Mouse (Mus musculus): ENCODE data around the gene Adam21.

GRCm38 (mm10) chr12:81549286-81549685, 19.0 kb downstream of the Adam21 start:
- TF ChIP-seq CTCF (IDR thresholded peaks at IDR 0.05; ENCODE audit: low read depth) (no peak), EP300 (optimal IDR thresholded peaks at IDR 0.05) (no peak)

Data from stomach, postnatal 0 days (tissue).